Mouse (Mus musculus) ES-CJ7 (cell line): ENCODE measurements around the gene B3gnt2.

Experiments used
- DNase-seq: peaks from one replicate; pipeline ENCODE4 v3.0.0; 2011; ENCODE audit warnings: low read depth, low spot score

B3gnt2 gene

GRCm38 (mm10) chr11:22732907-22733306 is 127.9 kb downstream of the B3gnt2 start:
- DNase-seq = no peak

- DNase-seq = no peak
These were observed 137.7 kb downstream of the B3gnt2 start for GRCm38 (mm10) chr11:22723096-22723495.

GRCm38 (mm10) chr11:22720096-22720495 is 140.7 kb downstream of the B3gnt2 start:
- DNase-seq = no peak

DNA sequence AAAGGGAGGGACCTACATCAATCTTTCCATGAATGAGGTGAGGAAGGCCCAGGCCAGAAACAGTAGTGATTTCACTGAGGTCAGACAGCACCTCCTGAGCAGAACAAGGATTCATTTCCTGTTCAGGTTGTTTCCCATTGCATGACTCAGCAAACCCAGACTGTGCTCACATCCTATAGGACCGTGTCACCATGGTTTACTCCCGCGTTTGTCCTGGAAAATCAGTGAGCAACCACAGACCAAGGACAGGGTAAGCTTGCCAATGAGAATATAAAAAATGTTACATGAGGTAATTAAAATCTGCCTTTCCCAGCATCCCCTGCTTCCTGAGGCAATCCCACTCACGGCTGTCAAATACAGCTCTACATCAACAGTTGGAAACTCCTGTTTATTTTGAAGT is 141.2 kb downstream of the B3gnt2 start:
- DNase-seq = peak; percentile 34

- DNase-seq = no peak
These were observed 142.7 kb downstream of the B3gnt2 start for GRCm38 (mm10) chr11:22718036-22718435.

DNA sequence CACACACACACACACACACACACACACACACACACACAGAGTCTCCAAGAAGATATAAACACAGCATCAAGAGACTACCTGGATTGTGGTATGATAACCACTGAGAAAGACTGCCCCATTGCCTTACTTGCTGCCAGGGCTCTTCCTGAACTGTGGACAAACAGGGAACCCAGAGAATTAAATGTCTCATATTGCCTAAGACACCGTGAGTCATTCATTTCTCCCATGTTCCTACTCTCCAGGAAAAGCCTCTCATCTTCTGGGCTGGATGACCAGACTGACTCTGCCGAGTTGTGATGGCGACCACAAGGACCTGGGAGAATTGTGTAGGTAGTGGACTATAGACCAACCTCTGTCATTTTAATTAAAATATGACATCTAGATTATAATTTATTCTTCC is 149.4 kb downstream of the B3gnt2 start:
- no peak for DNase-seq

GRCm38 (mm10) chr11:22710596-22710995 is 150.2 kb downstream of the B3gnt2 start:
- DNase-seq = peak; percentile 91
